Mouse (Mus musculus) liver, postnatal 0 days (tissue): ENCODE results near the gene Eloa.

Source experiments
- CTCF ChIP-seq: sonication (generic); IDR thresholded peaks from 2 replicates; pipeline ENCODE4 v1.5.1; 2016; ENCODE audit warnings: antibody characterized with exemption, low read depth
- EP300 ChIP-seq: IDR thresholded peaks from 2 replicates; pipeline ENCODE4 v1.6.1; 2016; ENCODE audit warnings: antibody characterized with exemption, low read depth, mild to moderate bottlenecking

DNA sequence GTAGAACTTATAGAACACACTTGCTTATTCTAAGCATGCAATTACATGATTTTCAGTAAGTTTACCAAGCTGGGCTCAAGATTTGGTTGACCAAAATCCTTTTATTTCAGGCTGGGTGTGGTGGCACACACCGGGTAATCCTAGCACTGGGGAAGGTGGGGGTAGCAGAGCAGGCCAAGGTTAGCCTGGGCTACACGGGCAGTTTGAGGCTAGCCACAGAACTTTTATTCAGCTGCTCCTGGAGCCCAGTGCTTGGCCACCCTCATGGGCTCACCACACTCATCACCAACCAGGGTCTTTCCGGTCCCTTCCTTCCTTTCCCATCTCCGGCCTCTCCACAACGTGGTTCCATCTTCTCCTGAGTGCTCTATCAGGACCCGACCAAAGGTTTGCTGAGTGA is 49.0 kb upstream of the Eloa start:
- TF ChIP-seq CTCF (no peak), EP300 (no peak)
